Mouse (Mus musculus): ENCODE measurements around the gene Neu2. TPM values are rescaled to one million over a fixed set of nuclear protein-coding genes. Genes with fewer than 3 reads are reported as not detected.
A peak's percentile ranks its signal among the peaks of the same experiment; 100 is the strongest.

Gene Neu2
- polyA plus RNA-seq, 1 experiment from 2014 or later = 0.24 TPM

DNA sequence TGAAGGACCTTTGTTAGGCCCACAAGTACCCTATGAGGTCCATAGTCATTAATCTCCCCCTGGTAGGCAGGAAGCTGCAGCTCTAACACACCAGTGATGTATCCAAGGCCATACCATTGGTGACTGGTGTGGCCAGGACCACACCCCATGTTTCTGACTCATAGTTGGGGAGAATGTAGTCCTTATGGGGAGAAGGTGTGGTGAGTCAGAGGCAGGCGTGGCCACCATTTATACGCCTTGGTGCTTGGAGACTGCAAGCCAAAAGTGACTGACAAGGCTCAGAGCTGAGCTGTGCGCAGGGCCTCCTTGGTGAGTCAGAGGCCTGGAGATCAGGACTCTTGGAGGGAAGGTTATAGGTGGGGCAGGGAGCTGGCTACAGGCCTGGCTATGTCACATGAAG lies 41.3 kb downstream of the Neu2 start:
- Histone ChIP-seq H3K36me3 (no peaks in the 10 kb centered on the region), H3K27me3 (no peaks in the 10 kb centered on the region), H3K9me3 (no peaks in the 10 kb centered on the region), H3K4me1 (replicated peaks) (peaks cover 5% of the 10 kb centered on the region; the same call in 1 of the 2 replicates), H3K4me3 (no peak overlapping the region), H3K4me2 (no peak overlapping the region), H3K9ac (no peak overlapping the region), H3K27ac (replicated peaks) (no peak overlapping the region)
- no peak for ATAC-seq (ENCODE audit: low read depth)
- 93% methylated on average over 3 of the region's 3 CpGs for WGBS

DNA sequence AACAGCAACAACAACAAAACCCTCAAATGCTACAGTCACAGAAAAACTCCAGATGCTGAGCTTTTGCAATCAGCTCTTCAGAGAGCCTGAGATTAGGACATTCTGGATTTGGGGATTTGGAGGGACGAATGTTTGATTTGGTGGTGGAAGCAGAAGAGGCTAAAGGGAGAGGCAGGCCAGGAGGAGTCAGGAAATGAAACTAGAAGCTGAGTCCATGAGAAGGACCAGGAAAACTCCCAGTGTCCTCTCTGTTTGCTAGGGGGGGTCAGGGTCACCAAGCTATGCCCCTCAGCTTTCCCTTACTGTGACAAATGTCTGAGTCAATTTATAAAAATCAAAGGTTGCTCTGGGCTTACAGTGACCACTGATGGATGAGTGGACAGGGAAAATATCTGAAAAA lies 43.9 kb downstream of the Neu2 start:
- no peaks in the 10 kb centered on the region for H3K36me3 ChIP-seq
- no peak for ATAC-seq (ENCODE audit: low read depth)
- H3K27ac ChIP-seq (replicated peaks) = no peak overlapping the region
- H3K27me3 ChIP-seq = no peaks in the 10 kb centered on the region
- H3K4me1 ChIP-seq (replicated peaks) = no peaks in the 10 kb centered on the region
- H3K4me2 ChIP-seq = no peak overlapping the region
- no peaks in the 10 kb centered on the region for H3K9me3 ChIP-seq
- whole genome bisulfite sequencing = 89% methylated on average over 1 of the region's 1 CpGs
- H3K9ac ChIP-seq = no peak overlapping the region
- no peak overlapping the region for H3K4me3 ChIP-seq

DNA sequence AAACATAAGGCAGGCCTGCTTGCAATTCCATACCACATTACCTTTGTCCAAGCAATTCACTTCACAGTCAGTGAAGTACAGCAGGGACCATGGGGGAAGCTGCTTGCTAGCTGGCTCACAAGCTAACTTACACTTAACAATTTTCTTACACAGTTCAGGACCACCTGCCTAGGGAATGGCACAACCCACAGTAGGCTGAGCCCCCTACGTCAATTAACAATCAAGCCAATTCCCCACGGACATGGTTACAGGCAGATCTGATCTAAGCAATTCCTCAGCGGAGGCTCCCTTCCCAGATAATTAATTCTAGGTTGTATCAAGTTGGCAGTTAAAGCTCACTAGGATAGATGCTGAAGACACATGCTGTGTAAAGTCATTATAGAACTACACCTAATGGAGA lies 53.3 kb downstream of the Neu2 start:
- WGBS = 52% methylated on average over 3 of the region's 3 CpGs
- Histone ChIP-seq H3K9me3 (no peaks in the 10 kb centered on the region), H3K4me1 (replicated peaks) (0 out of 2 replicates have a peak, but pooled peaks cover 3% of the 10 kb centered on the region), H3K27me3 (0 out of 2 replicates have a peak, but pooled peaks cover 6% of the 10 kb centered on the region), H3K4me3 (no peak overlapping the region), H3K27ac (replicated peaks) (no peak overlapping the region), H3K9ac (no peak overlapping the region), H3K4me2 (no peak overlapping the region), H3K36me3 (no peaks in the 10 kb centered on the region)
- ATAC-seq (ENCODE audit: low read depth) = peak; percentile 74

DNA sequence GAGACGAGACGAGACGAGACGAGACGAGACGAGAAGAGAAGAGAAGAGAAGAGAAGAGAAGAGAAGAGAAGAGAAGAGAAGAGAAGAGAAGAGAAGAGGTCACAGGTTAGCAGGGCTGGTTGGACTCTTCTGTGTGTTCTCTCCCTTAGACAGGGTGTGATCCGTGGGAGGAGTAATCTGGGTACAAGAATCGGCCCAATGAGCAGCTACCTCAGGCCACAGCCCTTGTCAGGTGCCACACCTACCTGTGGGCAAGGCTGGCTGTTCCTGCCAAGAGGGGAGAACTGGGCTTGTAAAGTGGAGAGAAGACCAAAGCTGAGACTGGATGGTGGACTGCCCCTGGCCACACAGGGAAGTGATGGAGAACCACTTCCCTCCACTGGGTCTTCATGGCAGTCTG lies 56.1 kb downstream of the Neu2 start:
- no peak for ATAC-seq (ENCODE audit: low read depth)
- 82% methylated on average over 7 of the region's 8 CpGs for WGBS

DNA sequence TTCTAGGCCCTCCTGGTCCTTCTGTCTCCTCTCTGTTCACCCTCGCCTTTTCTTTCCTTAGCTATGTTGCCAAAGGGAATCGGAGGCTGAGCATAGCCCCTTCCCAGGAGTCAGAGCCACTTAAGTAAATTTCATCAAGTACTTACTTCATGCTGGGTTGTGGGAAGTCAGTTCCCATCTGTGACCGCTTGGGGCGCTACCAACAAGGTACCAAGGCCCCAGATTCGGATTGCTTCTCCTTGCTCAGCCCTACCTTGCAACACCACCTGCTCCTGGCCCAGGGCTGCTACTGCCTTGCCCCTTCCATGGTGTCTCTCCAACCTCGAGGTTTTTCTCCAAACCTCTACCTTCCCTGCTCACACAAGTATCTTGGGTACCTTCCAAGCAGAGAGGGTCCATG lies 58.7 kb downstream of the Neu2 start:
- 45% methylated on average over 6 of the region's 6 CpGs for WGBS
- Histone ChIP-seq H3K9ac (no peak overlapping the region), H3K9me3 (peaks cover 5% of the 10 kb centered on the region; the same call in 1 of the 2 replicates), H3K27me3 (peaks cover 11% of the 10 kb centered on the region; the same call in 1 of the 2 replicates), H3K4me2 (no peak overlapping the region), H3K27ac (replicated peaks) (no peak overlapping the region), H3K4me3 (no peak overlapping the region), H3K36me3 (no peaks in the 10 kb centered on the region), H3K4me1 (replicated peaks) (0 out of 2 replicates have a peak, but pooled peaks cover under 1% of the 10 kb centered on the region)
- ATAC-seq (ENCODE audit: low read depth) = no peak

More for the DNA sequence above, 56.1 kb downstream of the Neu2 start:
- Histone ChIP-seq H3K27ac (replicated peaks) (no peak overlapping the region), H3K9ac (no peak overlapping the region), H3K36me3 (no peaks in the 10 kb centered on the region), H3K9me3 (no peaks in the 10 kb centered on the region), H3K4me2 (no peak overlapping the region), H3K4me3 (no peak overlapping the region), H3K4me1 (replicated peaks) (0 out of 2 replicates have a peak, but pooled peaks cover 3% of the 10 kb centered on the region), H3K27me3 (0 out of 2 replicates have a peak, but pooled peaks cover 6% of the 10 kb centered on the region)

DNA sequence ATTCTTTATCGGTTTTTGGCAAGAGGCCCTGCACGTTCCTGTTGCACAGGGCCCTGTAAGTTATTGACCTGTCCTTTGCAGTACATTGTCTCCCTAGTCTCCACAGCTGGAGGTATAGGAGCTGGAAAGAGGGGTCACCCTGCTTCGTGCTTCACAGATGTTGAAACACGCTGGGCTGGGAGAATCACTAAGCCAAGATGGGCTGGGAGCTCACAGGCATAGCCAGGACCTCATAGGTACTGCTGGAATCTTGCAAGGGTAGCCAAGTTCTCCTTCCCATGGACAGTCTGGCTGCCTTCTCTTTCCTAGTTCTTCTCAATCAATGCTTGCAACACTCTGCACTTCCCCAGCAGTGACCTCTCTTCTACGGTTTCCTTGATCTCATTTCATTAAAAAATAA lies 63.6 kb downstream of the Neu2 start:
- Histone ChIP-seq H3K27ac (replicated peaks) (no peak overlapping the region), H3K9ac (no peak overlapping the region), H3K9me3 (peaks cover 5% of the 10 kb centered on the region; the same call in 1 of the 2 replicates), H3K4me1 (replicated peaks) (peaks cover 22% of the 10 kb centered on the region), H3K27me3 (peaks cover 5% of the 10 kb centered on the region; the same call in 1 of the 2 replicates), H3K4me2 (no peak overlapping the region), H3K36me3 (no peaks in the 10 kb centered on the region), H3K4me3 (no peak overlapping the region)
- 82% methylated on average over 5 of the region's 5 CpGs for WGBS
- ATAC-seq (ENCODE audit: low read depth) = no peak

DNA sequence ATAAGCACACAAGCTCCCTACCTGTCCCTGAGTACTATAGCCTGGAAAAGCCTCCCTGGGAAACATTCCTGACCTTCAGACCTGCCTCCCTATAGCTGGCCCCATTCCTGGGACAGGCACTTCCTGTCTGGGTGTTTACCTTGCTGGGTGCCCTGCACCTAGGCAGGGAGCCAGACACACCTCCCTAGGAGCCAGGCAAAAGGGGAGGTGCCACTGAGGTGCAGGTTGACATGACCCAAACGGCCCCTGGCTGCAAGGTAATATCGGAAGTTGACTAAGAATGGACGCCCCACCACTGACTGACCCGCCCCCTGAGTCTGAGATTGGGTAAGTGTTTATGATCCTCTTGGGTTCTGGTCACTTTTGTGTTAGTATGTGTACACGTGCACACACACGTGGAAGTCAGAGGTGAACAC lies 64.1 kb downstream of the Neu2 start, which contains the start of gene Ngef:
Ngef (minus strand) TSS at position 71 of the 416 bp plus-strand sequence.
- Histone ChIP-seq H3K4me3 (no peak within 1 kb of the TSS), H3K27ac (replicated peaks) (peak within 1 kb of the TSS; percentile 74), H3K27me3 (peaks cover 5% of the 10 kb centered on the region; the same call in 1 of the 2 replicates), H3K9ac (no peak within 1 kb of the TSS), H3K9me3 (peaks cover 5% of the 10 kb centered on the region; the same call in 1 of the 2 replicates), H3K4me1 (replicated peaks) (peaks cover 22% of the 10 kb centered on the region), H3K4me2 (no peak within 1 kb of the TSS), H3K36me3 (no peaks in the 10 kb centered on the region)
- ATAC-seq (ENCODE audit: low read depth) = peak; percentile 37; the same call in 1 of the 2 replicates
- 73% methylated on average over 6 of the region's 6 CpGs for WGBS

DNA sequence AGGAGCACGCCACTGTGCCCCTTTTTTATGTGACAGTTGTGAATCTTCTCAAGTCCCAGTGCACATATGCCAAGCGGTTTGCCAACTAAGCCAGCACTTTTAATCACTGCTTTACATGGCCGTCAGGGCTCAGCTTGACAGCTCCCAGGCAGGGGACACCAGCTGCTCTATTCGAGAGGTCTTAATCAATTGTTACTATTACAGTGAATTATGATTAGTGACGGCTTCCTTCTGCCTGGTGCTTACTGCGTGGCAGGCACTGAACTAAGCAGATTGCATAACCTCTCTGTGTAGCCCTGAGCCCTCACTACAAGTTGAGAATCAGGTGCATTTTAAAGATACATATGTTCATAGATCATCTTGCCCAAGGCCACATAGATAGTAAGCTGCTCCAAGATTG lies 64.7 kb downstream of the Neu2 start:
- peaks cover 22% of the 10 kb centered on the region for H3K4me1 ChIP-seq (replicated peaks)
- WGBS = 21% methylated on average over 6 of the region's 6 CpGs
- no peak overlapping the region for H3K9ac ChIP-seq
- H3K36me3 ChIP-seq = no peaks in the 10 kb centered on the region
- H3K4me3 ChIP-seq = no peak overlapping the region
- peaks cover 5% of the 10 kb centered on the region; the same call in 1 of the 2 replicates for H3K27me3 ChIP-seq
- ATAC-seq (ENCODE audit: low read depth) = peak; percentile 91
- no peak overlapping the region for H3K4me2 ChIP-seq
- H3K9me3 ChIP-seq = peaks cover 5% of the 10 kb centered on the region; the same call in 1 of the 2 replicates
- H3K27ac ChIP-seq (replicated peaks) = peak overlapping the region; percentile 74

DNA sequence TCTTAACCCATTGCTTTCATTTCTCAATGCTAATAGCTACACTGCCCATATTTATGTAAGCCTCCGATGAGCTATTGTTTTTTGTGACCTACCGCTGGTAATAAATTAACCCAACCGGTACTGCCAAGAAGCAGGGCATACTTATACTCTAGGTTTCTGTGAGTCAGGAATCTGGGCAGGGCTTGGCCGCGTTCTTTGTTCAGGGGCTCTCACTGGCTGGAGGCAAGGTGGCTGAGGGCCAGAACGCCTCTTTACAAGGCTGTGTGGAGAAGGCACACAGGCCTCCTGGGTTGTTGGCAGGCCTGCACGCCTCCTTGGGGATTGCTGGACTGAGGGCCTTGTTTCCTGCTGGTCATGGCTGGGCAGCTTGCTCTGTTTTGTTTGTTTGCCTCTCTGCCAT lies 65.1 kb downstream of the Neu2 start:
- ATAC-seq (ENCODE audit: low read depth) = peak; percentile 91
- Histone ChIP-seq H3K4me3 (no peak overlapping the region), H3K9me3 (peaks cover 5% of the 10 kb centered on the region; the same call in 1 of the 2 replicates), H3K27ac (replicated peaks) (peak overlapping the region; percentile 74), H3K36me3 (no peaks in the 10 kb centered on the region), H3K4me2 (no peak overlapping the region), H3K27me3 (peaks cover 5% of the 10 kb centered on the region; the same call in 1 of the 2 replicates), H3K9ac (no peak overlapping the region), H3K4me1 (replicated peaks) (peaks cover 22% of the 10 kb centered on the region)
- 30% methylated on average over 7 of the region's 7 CpGs for WGBS

DNA sequence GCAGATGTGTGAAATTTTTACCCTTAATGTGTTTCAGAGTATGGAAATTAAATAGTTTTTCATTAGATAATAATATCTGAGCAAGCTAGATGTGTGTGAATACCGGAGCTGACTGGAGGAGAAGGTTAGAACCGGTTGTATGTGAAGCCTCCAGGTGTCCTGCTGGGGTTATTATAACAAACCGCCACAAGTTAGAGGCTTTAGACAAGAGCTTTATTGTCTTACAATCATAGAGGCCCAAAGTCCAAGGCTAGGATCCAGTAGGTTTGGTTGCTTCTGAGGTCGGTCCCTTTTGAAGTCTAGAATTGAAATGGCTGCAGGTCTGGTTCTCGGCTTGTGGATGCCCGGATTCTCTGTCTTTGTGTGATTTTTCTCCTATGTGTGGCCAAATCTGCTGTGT lies 69.3 kb downstream of the Neu2 start:
- H3K4me1 ChIP-seq (replicated peaks) = peaks cover 22% of the 10 kb centered on the region
- WGBS = 81% methylated on average over 6 of the region's 6 CpGs
- no peak for ATAC-seq (ENCODE audit: low read depth)

DNA sequence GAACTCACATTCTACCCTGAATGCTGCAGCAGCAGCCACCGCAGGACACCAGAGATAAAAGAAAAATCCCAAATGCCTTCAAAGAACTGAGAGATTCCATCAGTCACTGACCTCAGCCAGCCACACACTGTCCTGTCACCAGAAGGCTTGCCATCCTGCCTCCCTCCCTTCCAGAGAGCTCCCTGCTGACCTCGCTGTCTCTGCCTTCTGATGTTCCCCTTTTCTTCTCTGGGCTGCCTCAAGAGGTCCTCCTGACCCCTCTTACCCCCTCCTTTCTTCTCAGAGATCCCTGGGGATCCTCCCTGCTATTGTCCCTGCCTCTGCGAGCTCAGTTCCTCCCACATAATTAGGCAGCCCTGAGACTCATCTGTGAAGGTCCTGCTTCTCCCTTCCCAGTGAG lies 71.1 kb downstream of the Neu2 start:
- Histone ChIP-seq H3K27me3 (peaks cover 7% of the 10 kb centered on the region), H3K9ac (no peak overlapping the region), H3K27ac (replicated peaks) (no peak overlapping the region), H3K4me1 (replicated peaks) (peaks cover 6% of the 10 kb centered on the region), H3K9me3 (no peaks in the 10 kb centered on the region), H3K4me3 (no peak overlapping the region), H3K36me3 (no peaks in the 10 kb centered on the region), H3K4me2 (no peak overlapping the region)
- ATAC-seq (ENCODE audit: low read depth) = no peak
- 2% methylated on average over 3 of the region's 3 CpGs for WGBS

More for the DNA sequence above, 69.3 kb downstream of the Neu2 start:
- no peaks in the 10 kb centered on the region for H3K9me3 ChIP-seq
- H3K27me3 ChIP-seq = peaks cover 7% of the 10 kb centered on the region
- H3K4me2 ChIP-seq = no peak overlapping the region
- H3K27ac ChIP-seq (replicated peaks) = no peak overlapping the region
- no peak overlapping the region for H3K4me3 ChIP-seq
- H3K9ac ChIP-seq = no peak overlapping the region
- H3K36me3 ChIP-seq = no peaks in the 10 kb centered on the region

DNA sequence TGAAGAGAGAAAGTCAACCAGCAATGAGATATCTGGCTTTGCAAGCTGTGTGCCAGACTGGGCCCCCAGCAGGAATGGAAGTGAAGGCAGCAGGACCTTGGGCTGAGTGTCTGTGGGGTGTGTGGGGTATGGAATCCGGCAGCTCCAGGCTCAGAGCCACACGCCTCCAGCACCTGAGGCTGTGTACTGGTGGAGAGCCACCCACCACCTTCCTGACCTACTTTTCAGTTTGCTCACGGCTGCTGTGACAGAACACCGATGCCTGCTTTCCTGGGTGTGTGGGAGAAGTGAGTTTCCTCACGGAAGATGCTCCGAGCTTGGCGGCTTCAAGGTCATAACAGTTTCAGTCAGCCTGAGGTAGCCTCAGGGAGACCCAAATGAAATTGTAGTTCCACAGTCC lies 79.5 kb downstream of the Neu2 start:
- WGBS = 89% methylated on average over 7 of the region's 7 CpGs
- Histone ChIP-seq H3K4me2 (no peak overlapping the region), H3K9ac (no peak overlapping the region), H3K27ac (replicated peaks) (no peak overlapping the region), H3K36me3 (no peaks in the 10 kb centered on the region), H3K9me3 (no peaks in the 10 kb centered on the region), H3K4me1 (replicated peaks) (no peaks in the 10 kb centered on the region), H3K27me3 (no peaks in the 10 kb centered on the region), H3K4me3 (no peak overlapping the region)
- no peak for ATAC-seq (ENCODE audit: low read depth)

DNA sequence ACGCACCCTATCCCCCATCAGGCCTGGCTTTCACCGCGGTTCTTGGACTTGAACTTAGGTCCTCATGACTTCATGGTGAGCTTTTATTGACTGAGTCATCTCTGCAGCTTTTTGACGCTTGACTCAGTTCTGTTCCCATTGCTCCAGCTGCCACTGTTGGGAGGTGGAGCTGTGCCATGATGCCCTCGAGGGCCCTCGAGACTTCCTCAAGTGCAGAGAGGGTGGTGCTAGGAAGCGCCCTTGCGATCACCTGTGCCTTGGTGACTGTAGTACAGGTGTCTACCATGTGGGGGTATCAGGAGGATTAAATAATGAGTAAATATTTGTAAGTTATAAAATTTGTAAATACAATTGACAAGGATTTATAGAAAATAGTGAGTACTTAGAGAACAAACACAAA lies 80.3 kb downstream of the Neu2 start:
- ATAC-seq (ENCODE audit: low read depth) = no peak
- Histone ChIP-seq H3K4me1 (replicated peaks) (no peaks in the 10 kb centered on the region), H3K4me2 (no peak overlapping the region), H3K36me3 (no peaks in the 10 kb centered on the region), H3K9me3 (no peaks in the 10 kb centered on the region), H3K9ac (no peak overlapping the region), H3K4me3 (no peak overlapping the region), H3K27me3 (no peaks in the 10 kb centered on the region), H3K27ac (replicated peaks) (no peak overlapping the region)
- 92% methylated on average over 8 of the region's 8 CpGs for WGBS

All from neural tube, embryonic 13.5 days (tissue).